Mouse (Mus musculus): Measurements from ENCODE around the gene E2f4. TPM values are rescaled to one million over a fixed set of nuclear protein-coding genes. Genes with fewer than 3 reads are reported as not detected.

The E2f4 gene
- total RNA-seq, 2 experiments from 2014 or later = 21.1 to 25.2 TPM

DNA sequence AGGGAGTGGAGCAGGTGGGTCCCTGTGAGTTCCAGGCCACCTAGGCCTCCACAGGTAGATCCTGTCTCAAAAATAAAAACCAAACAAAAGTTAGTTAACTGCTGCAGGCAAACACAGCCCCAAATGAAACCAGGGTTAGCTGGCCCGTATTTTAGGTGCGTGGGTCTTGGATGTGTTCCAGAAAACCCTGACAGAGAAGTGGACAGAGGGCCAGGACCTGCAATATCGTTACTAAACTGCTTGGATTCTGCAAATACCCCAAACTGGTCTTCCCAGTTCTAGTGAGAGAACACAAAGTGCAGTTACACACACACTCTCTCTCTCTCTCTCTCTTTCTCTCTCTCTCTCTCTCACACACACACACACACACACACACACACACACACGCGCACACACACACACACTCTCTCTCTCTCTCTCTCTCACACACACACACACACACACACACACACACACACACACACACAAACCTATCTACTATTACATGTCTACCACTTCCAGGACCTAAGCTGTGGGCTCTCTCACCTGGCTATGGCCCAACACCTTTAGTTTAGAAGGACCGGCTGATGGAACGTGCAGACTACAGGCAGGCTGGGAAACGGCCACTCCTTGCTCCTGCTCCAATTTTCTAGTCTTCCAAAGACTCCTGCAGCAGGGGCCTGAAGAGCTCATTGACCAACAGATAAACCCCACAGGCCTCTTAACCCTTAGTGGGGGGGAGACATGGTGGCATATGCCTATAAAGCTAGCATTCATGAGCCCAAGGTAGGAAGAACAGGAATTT, 46.5 kb downstream of the E2f4 start:
- intact Hi-C loops (cut with DNase I) = no loop called here
- no peak for DNase-seq

DNA sequence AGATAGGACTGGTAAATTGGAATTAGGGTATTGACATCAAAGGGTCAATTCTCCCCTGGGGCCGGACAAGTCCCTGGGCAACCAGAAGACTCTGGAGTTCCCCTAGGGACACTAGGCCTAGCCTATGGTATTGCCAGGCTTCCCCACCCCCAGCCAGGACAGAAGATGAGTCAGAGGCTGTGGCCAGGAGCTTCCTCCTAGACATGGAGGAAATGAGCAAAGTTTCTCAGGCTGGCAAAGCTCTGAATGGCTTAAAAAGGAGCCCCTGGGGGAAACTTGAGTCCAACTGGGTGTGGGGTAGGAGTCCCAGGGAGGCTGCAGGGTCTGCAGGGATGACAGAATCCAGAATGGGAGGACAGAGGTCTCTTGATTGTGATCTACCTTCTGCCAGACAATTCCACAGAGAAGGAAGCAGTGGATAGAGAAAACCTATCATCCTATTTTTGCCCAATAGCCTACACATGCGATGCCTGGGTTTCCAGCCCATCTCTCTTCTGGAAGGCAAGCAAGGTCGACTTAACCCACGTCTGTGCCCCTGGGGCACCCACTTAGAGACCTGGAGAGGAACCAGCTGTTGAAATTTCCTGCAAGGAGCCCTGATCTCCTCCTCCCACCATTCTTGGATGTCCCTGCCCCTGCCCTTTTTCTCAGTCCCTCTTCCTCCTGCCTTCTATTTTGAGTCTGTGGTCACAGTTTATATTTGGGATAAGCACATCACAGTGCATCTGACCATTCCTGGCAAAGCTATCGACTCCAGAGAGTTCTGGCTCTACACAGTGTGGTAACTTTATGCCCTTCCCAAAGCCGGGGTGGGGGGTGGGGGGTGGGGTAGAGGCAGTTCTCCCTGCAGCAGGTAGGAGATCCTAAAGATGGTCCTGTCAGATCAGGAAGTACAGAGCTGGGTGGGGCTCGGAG, 47.9 kb downstream of the E2f4 start:
- DNase-seq = no peak
- intact Hi-C loops (cut with DNase I) = no loop called here

DNA sequence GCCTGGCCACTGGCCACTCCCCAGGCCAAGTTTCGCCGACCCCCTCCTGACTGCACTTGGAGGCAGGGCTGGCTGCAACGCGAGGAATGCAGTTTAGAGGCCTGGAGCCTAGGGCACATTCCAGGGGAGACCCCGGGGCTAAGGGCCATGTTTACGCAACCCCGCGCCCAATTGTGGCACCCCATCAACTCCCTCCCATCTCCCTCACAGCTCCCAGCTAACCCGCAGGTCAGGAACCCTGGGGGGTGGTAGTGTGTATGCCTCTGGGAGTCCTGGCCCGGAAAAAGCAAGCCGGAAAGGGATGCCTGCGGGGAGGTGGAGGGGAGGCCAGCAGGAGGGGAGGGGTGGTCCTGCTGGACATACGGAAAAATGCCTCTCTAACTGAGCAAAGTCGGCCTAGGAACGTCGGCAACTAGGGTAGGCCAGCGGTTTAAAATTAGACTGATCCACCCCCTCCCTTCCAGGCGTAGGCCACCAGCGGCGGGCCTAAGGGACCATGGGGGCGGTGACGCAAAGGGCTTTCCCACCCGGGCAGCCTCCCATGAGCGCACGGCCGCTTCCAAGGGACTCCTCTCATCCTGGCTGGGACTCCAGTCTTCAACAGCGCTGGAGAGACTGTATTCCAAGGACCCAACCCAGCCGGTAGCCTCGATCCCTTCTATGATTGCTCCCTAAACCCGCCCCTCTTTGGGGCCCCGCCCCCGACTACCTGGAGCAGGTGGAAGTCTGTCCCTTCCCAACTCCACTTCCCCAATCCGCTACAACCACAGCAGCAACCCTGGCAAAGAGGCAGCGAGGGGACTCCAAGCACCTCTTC, 49.4 kb downstream of the E2f4 start:
- peak; percentile 75 to 76 for DNase-seq
- intact Hi-C loops (cut with DNase I) = no loop called here

- intact Hi-C loops (cut with DNase I) = no loop called here
- peak; percentile 83 to 92 for DNase-seq
Measured at GRCm38 (mm10) chr8:105347428-105348221, 50.2 kb downstream of the E2f4 start, which contains the start of gene Fhod1. TSS of gene Fhod1 (minus strand) at chr8:105347953.

DNA sequence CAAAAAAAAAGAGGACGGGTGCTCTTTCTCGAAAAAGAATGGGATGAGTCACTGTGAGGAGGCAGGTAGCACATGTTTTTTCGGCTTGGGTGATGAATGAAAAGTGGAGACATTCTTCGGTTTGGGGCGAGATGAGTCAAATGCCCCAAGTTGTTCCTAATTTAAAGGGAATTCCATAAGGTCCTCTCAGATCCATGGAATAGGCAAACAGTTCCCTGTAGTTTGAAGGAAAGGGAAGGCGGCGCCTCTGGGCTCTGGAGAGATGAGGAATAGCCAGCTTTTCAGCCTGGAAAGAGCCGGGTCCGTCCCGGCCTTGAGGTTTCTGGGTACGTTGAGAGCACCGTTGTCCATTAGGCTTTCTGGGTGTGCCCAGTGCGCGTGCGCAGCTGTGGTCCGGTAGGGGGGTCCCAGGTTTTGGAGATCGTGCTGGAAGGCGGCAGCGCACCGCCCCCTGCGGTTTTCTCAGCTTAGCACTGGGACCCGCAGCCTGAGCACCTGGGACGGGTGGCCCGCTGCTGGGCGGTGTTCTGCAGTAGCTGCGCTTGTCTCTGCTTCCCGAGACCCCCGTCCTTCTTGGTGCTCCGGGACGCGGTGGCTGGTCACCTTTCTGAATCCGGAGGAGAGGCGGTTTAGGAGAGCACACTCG, 51.1 kb downstream of the E2f4 start, which contains the start of gene Slc9a5:
Gene Slc9a5, plus strand, starts transcription at position 394 of the 646 bp plus-strand sequence.
- intact Hi-C loops (cut with DNase I) = no loop called here
- DNase-seq = no peak

DNA sequence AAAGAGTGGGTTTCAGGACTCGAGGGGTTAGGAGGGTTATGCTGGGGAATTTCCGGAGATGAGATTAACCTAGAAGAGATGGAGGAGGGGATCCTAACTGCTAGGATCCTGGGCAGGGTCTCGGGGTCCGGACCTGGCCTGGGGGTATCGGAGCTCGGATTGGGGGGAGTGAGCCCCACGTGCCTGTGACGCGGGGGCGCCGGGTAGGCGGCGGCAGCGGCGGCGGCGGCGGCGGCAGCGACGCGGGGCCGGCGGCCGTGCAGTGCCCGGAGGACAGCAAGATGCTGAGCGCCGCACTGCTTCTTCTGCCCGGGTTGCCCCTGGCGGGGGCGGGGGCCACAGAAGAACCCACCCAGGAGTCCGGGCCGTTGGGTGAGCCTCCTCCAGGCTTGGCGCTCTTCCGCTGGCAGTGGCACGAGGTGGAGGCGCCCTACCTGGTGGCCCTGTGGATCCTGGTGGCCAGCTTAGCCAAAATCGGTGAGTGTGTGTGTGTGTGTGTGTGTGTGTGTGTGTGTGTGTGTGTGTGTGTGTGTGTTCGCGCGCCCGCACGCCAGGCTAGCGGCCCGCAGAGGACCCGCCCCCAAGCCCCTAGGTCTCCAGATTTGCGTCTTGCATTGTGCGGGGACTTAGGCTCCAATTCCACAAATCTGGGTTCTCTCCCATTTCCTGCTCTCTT, 51.8 kb downstream of the E2f4 start:
- intact Hi-C loops (cut with DNase I) = no loop called here
- no peak for DNase-seq

DNA sequence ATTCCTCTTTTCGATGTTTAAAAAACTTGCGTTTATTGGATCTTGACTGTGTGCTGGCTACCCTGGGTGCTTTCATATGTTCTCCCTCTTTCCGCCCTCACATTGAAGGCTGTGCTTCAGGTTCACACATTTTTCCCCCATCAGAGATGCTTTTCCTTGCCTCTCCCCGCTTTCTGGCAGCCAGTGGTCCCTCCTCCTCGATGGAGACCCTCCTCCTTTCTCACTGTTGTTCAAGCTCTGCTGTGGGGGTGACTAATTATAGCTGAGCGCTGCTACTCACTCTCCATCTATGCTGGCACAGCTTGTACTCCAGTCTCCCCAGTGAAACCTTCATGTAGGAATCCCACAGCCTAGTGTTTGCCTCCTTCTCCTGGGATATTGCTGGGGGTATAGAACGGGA, 52.7 kb downstream of the E2f4 start:
- intact Hi-C loops (cut with DNase I) = no loop called here
- DNase-seq = no peak

GRCm38 (mm10) chr8:105353583-105354135, 56.2 kb downstream of the E2f4 start:
- intact Hi-C loops (cut with DNase I) = no loop called here
- no peak for DNase-seq

DNA sequence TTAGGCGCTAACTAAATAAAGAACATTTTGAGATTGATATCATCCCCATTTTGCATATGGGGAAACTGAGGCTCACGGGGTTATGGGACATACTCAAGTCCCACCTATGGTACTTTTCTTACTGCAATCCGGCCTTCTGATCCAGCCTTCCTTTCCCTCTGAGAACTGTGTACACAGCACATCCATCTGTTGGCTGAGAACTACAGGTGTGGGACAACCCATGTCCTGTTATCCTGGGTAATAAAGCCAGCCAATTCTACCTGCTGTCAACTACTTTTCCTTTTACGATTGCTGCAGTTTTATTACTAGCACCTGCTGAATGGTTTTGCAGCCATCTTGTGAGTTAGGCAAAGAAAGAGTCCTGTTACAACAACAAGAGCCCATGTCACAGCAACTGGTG, 57.1 kb downstream of the E2f4 start:
- no peak for DNase-seq
- intact Hi-C loops (cut with DNase I) = no loop called here

Small RNAs within 50 kb of the gene (microRNA-seq; reads per million reads assigned to microRNA genes)
- gene Gm27320 = 0 reads per million in 2 experiments
- 552 to 945 reads per million in 2 experiments for gene Mir328

Other genes starting within 250 kb of the E2f4 start
- under 1 TPM in 1 of 2 experiments, not detected in 1; 0.38 TPM for gene Ces3a, start 249.1 kb upstream of the E2f4 start, total RNA-seq (2021)
- gene Ces3b, start 213.9 kb upstream of the E2f4 start, total RNA-seq (2021) = not detected
- gene Ces4a, start 165.9 kb upstream of the E2f4 start, total RNA-seq (2021) = not detected
- gene Cbfb, start 127.0 kb upstream of the E2f4 start, total RNA-seq (2021) = 10 to 100 TPM; 45.0 to 53.4 TPM
- gene D230025D16Rik, start 72.5 kb upstream of the E2f4 start, total RNA-seq (2021) = 10 to 100 TPM; 19.6 to 22.1 TPM
- gene B3gnt9, start 42.5 kb upstream of the E2f4 start, total RNA-seq (2021) = 1 to 10 TPM; 2.0 to 2.2 TPM
- 1 to 10 TPM; 2.8 to 3.7 TPM for gene Tradd, start 33.1 kb upstream of the E2f4 start, total RNA-seq (2021)
- gene Fbxl8, start 33.0 kb upstream of the E2f4 start, total RNA-seq (2021) = 1 to 10 TPM in 1 of 2 experiments, under 1 TPM in 1; 0.87 to 1.3 TPM
- gene Hsf4, start 27.9 kb upstream of the E2f4 start, total RNA-seq (2021) = 1 to 10 TPM; 4.6 to 5.6 TPM
- 10 to 100 TPM; 23.9 to 26.0 TPM for gene Nol3, start 21.5 kb upstream of the E2f4 start, total RNA-seq (2021)
- under 1 TPM; 0.35 to 0.82 TPM for gene 4931428F04Rik, start 7.8 kb upstream of the E2f4 start, total RNA-seq (2021)
- 1 to 10 TPM; 1.5 to 2.6 TPM for gene Exoc3l, start 1.6 kb upstream of the E2f4 start, total RNA-seq (2021)
- under 1 TPM; 0.66 to 0.94 TPM for gene Elmo3, start 7.9 kb downstream of the E2f4 start, total RNA-seq (2021)
- gene Lrrc29, start 28.6 kb downstream of the E2f4 start, total RNA-seq (2021) = 1 to 10 TPM in 1 of 2 experiments, under 1 TPM in 1; 0.99 to 1.1 TPM
- 10 to 100 TPM; 18.5 to 20.1 TPM for gene Tmem208, start 28.7 kb downstream of the E2f4 start, total RNA-seq (2021)
- gene Fhod1, start 50.3 kb downstream of the E2f4 start, total RNA-seq (2021) = 10 to 100 TPM; 22.0 to 32.0 TPM
- gene Slc9a5, start 51.2 kb downstream of the E2f4 start, total RNA-seq (2021) = under 1 TPM; 0.59 to 0.91 TPM
- under 1 TPM in 1 of 2 experiments, not detected in 1; 0.07 TPM for gene Plekhg4, start 75.6 kb downstream of the E2f4 start, total RNA-seq (2021)
- not detected for gene Kctd19, start 115.8 kb downstream of the E2f4 start, total RNA-seq (2021)
- gene Lrrc36, start 115.9 kb downstream of the E2f4 start, total RNA-seq (2021) = under 1 TPM; 0.54 to 0.71 TPM
- 10 to 100 TPM; 54.1 to 54.9 TPM for gene Tppp3, start 173.9 kb downstream of the E2f4 start, total RNA-seq (2021)
- gene Zdhhc1, start 199.2 kb downstream of the E2f4 start, total RNA-seq (2021) = 1 to 10 TPM; 8.1 to 8.3 TPM
- gene Hsd11b2, start 221.1 kb downstream of the E2f4 start, total RNA-seq (2021) = under 1 TPM in 1 of 2 experiments, not detected in 1; 0.22 TPM

All from gastrocnemius, postnatal 36 days (tissue).